Mouse (Mus musculus) liver, adult 2 months (tissue): ENCODE measurements around the gene Wdr3. TPM values are rescaled to one million over a fixed set of nuclear protein-coding genes. Genes with fewer than 3 reads are reported as not detected.
A peak's percentile ranks its signal among the peaks of the same experiment; 100 is the strongest.

Experiments
- DNase-seq: peaks from one replicate; pipeline ENCODE4 v3.0.0-alpha.2; 2011; ENCODE audit warnings: low read depth, low spot score; ENCODE audit errors: extremely low read depth
- H3K27ac ChIP-seq: fragments of 200-500 bp; replicated peaks from 2 replicates; pipeline ENCODE4 v1.5.1; 2012; ENCODE audit warnings: low read depth, mild to moderate bottlenecking, control low read depth, inconsistent platforms, low read length; ENCODE audit not compliant: insufficient read depth
- H3K27me3 ChIP-seq: fragments of 200-500 bp; 2 replicates; pipeline ENCODE4 v1.6.1; 2012; ENCODE audit warnings: mild to moderate bottlenecking, moderate library complexity, low read length, inconsistent platforms; ENCODE audit not compliant: control insufficient read depth, insufficient read depth
- H3K36me3 ChIP-seq: fragments of 200-500 bp; 2 replicates; pipeline ENCODE4 v1.6.1; 2012; ENCODE audit warnings: low read length, inconsistent platforms; ENCODE audit not compliant: control insufficient read depth, insufficient read depth
- H3K4me1 ChIP-seq: fragments of 200-500 bp; 2 replicates; pipeline ENCODE4 v1.6.1; 2011; ENCODE audit warnings: low read length; ENCODE audit not compliant: control insufficient read depth, insufficient read depth
- H3K4me3 ChIP-seq: fragments of 200-500 bp; 2 replicates; pipeline ENCODE4 v1.5.1; 2011; ENCODE audit warnings: low read depth, mild to moderate bottlenecking, control low read depth, low read length, moderate library complexity; ENCODE audit not compliant: insufficient read depth
- H3K79me2 ChIP-seq: fragments of 200-500 bp; 2 replicates; pipeline ENCODE4 v1.6.1; 2012; ENCODE audit warnings: inconsistent platforms, mild to moderate bottlenecking, low read length, moderate library complexity; ENCODE audit not compliant: control insufficient read depth, insufficient read depth
- H3K9ac ChIP-seq: fragments of 200-500 bp; 2 replicates; pipeline ENCODE4 v1.6.1; 2012; ENCODE audit warnings: low read depth, mild to moderate bottlenecking, control low read depth, inconsistent platforms, low read length
- CTCF ChIP-seq: fragments of 200-500 bp; IDR thresholded peaks from 2 replicates; pipeline ENCODE4 v1.5.1; 2011; ENCODE audit warnings: low read depth, low read length, control low read depth
- POLR2A ChIP-seq: fragments of 200-500 bp; IDR thresholded peaks from 2 replicates; pipeline ENCODE4 v1.6.1; 2011; ENCODE audit warnings: low read length, control low read depth; ENCODE audit not compliant: insufficient read depth; ENCODE audit errors: extremely low read depth
- WGBS: fragments of 180-500 bp; shearing (Covaris S2); methylation state at CpG from one replicate; pipeline ENCODE4 v1.1.7; 2018; 5-methylcytosine and 5-hydroxymethylcytosine counted together
- polyA plus RNA-seq: library from polyadenylated mRNA; depleted of rRNA; stranded (reverse); fragments of >200 nt; gene quantifications from 2 replicates; pipeline ENCODE4 v1.2.3, GENCODE M21; 2012; rRNA removed
- total RNA-seq: library from RNA; depleted of rRNA; stranded (reverse); fragments of >200 nt; gene quantifications from 2 replicates; pipeline ENCODE4 v1.2.3, GENCODE M21; 2014; rRNA removed

Gene Wdr3
- total RNA-seq (10.4 and 12.4 TPM in 2 replicates), polyA plus RNA-seq (5.6 and 7.3 TPM in 2 replicates)

- DNase-seq: peak; percentile 91
- peaks cover 21% of the 10 kb centered on the region for H3K36me3 ChIP-seq
- WGBS: under 1% methylated on average over 55 of the region's 55 CpGs
- H3K4me3 ChIP-seq: peak within 1 kb of the TSS; percentile 82
- H3K27ac ChIP-seq: peak within 1 kb of the TSS; percentile 71
- H3K4me1 ChIP-seq: peaks cover 26% of the 10 kb centered on the region
- peaks cover 23% of the 10 kb centered on the region for H3K79me2 ChIP-seq
- H3K27me3 ChIP-seq: no peaks in the 10 kb centered on the region
- TF ChIP-seq POLR2A (peak; percentile 98), CTCF (no peak)
- peak within 1 kb of the TSS; percentile 86 for H3K9ac ChIP-seq
Measured at GRCm38 (mm10) chr3:100162315-100163105, at the start of gene Wdr3, which contains the start of gene Gdap2. Wdr3 (minus strand) TSS chr3:100162407. Gdap2 (plus strand) TSS chr3:100162381.

- TF ChIP-seq POLR2A: no peak
- TF ChIP-seq CTCF: no peak
- no peak overlapping the region for H3K9ac ChIP-seq
- H3K36me3 ChIP-seq: peaks cover 52% of the 10 kb centered on the region
- H3K27me3 ChIP-seq: no peaks in the 10 kb centered on the region
- no peak overlapping the region for H3K27ac ChIP-seq
- peaks cover 3% of the 10 kb centered on the region for H3K4me1 ChIP-seq
- 63% methylated on average over 1 of the region's 1 CpGs for WGBS
- no peak overlapping the region for H3K4me3 ChIP-seq
- DNase-seq: no peak
- H3K79me2 ChIP-seq: no peaks in the 10 kb centered on the region
Measured at GRCm38 (mm10) chr3:100206973-100207372, 44.8 kb upstream of the Wdr3 start.

GRCm38 (mm10) chr3:100201554-100201953 is 39.3 kb upstream of the Wdr3 start:
- DNase-seq: peak; percentile 99
- H3K79me2 ChIP-seq: no peaks in the 10 kb centered on the region
- 25% methylated on average over 7 of the region's 7 CpGs for WGBS
- H3K27ac ChIP-seq: no peak overlapping the region; the same call in 1 of the 2 replicates
- H3K4me3 ChIP-seq: no peak overlapping the region
- peaks cover 10% of the 10 kb centered on the region for H3K4me1 ChIP-seq
- no peaks in the 10 kb centered on the region for H3K27me3 ChIP-seq
- peaks cover 66% of the 10 kb centered on the region for H3K36me3 ChIP-seq
- no peak for TF ChIP-seq CTCF
- TF ChIP-seq POLR2A: no peak
- no peak overlapping the region for H3K9ac ChIP-seq

DNA sequence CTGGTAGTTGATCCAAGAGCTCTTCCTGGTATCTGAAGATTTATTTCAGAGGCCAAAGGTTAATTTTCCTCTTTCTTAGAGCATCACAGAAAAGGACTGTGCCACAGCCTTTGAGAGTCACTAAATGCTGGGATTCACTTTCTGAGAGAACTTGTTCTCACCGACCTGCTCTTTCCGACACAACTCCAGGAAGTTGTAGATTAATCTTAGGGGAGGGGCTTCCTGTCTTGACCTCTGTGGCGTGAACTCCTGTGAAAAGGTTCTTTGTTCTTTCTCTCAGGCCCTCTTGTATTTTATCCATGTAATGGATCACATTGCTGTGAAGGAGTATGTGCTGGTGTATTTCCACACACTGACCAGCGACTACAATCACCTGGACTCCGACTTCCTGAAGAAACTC is 32.0 kb upstream of the Wdr3 start:
- DNase-seq: no peak
- no peaks in the 10 kb centered on the region for H3K27me3 ChIP-seq
- TF ChIP-seq POLR2A (no peak), CTCF (no peak)
- peaks cover 75% of the 10 kb centered on the region for H3K36me3 ChIP-seq
- no peaks in the 10 kb centered on the region for H3K79me2 ChIP-seq
- H3K4me3 ChIP-seq: no peak overlapping the region
- H3K9ac ChIP-seq: no peak overlapping the region
- 73% methylated on average over 5 of the region's 5 CpGs for WGBS
- no peaks in the 10 kb centered on the region for H3K4me1 ChIP-seq
- no peak overlapping the region for H3K27ac ChIP-seq

DNA sequence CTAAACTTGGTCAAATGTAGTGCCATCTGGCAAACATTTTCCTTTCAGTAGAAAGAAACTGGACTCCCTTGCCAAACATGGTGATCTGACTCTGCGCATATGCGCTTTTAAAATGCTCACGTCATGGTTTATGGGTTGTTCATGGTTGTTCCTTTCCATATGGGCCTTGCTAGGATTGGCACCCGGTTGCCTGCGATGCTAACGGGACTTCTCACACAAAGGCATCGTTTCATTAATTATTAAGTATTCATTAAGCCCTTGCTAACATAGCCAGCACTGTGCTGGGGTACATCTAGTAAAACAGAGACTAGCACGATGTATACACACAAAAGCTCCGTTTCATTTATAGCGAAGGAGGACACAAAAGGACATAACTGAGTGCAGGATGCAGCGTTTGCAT is 27.7 kb upstream of the Wdr3 start:
- TF ChIP-seq POLR2A (no peak), CTCF (no peak)
- no peaks in the 10 kb centered on the region for H3K27me3 ChIP-seq
- no peaks in the 10 kb centered on the region for H3K4me1 ChIP-seq
- no peak overlapping the region for H3K27ac ChIP-seq
- peaks cover 67% of the 10 kb centered on the region for H3K36me3 ChIP-seq
- 89% methylated on average over 11 of the region's 11 CpGs for WGBS
- H3K4me3 ChIP-seq: no peak overlapping the region
- no peak overlapping the region for H3K9ac ChIP-seq
- no peaks in the 10 kb centered on the region for H3K79me2 ChIP-seq
- DNase-seq: no peak

DNA sequence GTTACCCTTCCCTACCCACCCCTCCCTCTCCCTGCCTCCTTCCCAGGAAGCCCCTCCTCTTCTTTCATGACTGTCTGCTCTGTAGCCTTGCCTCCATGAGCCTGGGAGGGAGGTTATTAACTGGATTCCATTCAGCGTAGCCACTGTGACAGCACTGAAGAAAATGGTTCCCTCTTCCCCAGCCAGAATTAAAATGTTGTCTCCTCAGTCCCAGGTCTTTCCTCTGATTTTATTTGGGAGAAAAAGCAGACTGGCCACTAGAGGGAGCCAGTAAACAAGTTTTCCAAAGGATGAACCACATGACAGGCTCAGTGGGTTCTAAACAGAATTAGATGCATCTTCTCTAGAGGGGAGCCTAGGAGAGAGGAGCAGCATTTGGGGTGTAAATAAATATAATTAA is 27.2 kb upstream of the Wdr3 start:
- Histone ChIP-seq H3K27ac (no peak overlapping the region), H3K27me3 (no peaks in the 10 kb centered on the region), H3K4me3 (no peak overlapping the region), H3K36me3 (peaks cover 67% of the 10 kb centered on the region), H3K79me2 (no peaks in the 10 kb centered on the region), H3K9ac (no peak overlapping the region), H3K4me1 (no peaks in the 10 kb centered on the region; the same call in 1 of the 2 replicates)
- peak; percentile 45 for DNase-seq
- TF ChIP-seq POLR2A (no peak), CTCF (no peak)
- 55% methylated on average over 1 of the region's 1 CpGs for WGBS
